Mouse (Mus musculus) Patski (cell line): Measurements from ENCODE around the gene Fut7. TPM values are rescaled to one million over a fixed set of nuclear protein-coding genes. Genes with fewer than 3 reads are reported as not detected.
A peak's percentile ranks its signal among the peaks of the same experiment; 100 is the strongest.

ENCODE experiments used
- ATAC-seq: fragments of 100-300 bp; one replicate; pipeline ENCODE4 v1.8.0; 2021
- CTCF ChIA-PET: fragments of 350-600 bp; sonication (Branson Sonifier 250); formaldehyde crosslinking; loops from one replicate; lab custom pipeline; 2022; ENCODE audit warnings: inconsistent platforms; lab: Charles Lee
- POLR2A ChIA-PET: fragments of 350-600 bp; sonication (Branson Sonifier 250); formaldehyde crosslinking; loops from one replicate; lab custom pipeline; 2022; ENCODE audit warnings: antibody characterized with exemption, inconsistent platforms; lab: Charles Lee
- DNase-seq: peaks from one replicate; pipeline ENCODE4 v3.0.0-alpha.2; 2011; ENCODE audit warnings: low read depth, low spot score
- H3K27me3 ChIP-seq: fragments of 371-371 bp; one replicate; pipeline ENCODE4 v1.5.1; 2021
- CTCF ChIP-seq: fragments of 100-300 bp; IDR thresholded peaks from one replicate; pipeline ENCODE4 v1.5.1; 2021
- in situ Hi-C: fragments of 300-500 bp; cut with MboI; formaldehyde crosslinking; loops from 3 replicates; pipeline ENCODE4 v1.11.1; 2018; ENCODE audit warnings: low pct_unique_long_range_greater_than_20kb, mixed read lengths
- polyA plus RNA-seq: library from polyadenylated mRNA; unstranded; gene quantifications from one replicate; pipeline ENCODE4 v1.2.3, GENCODE M21; 2021

Fut7 gene
- polyA plus RNA-seq, 1 experiment from 2014 or later = 0.09 TPM

GRCm38 (mm10) chr2:25468962-25469915 lies 46.2 kb downstream of the Fut7 start:
- CTCF ChIA-PET = interaction anchor here (0.7 kb wide), 1 partner anchor 12 kb away, joined by 3 read pairs; no protein-coding TSS in a partner anchor

GRCm38 (mm10) chr2:25469969-25470368 lies 46.9 kb downstream of the Fut7 start, which contains the start of gene Ptgds:
Gene Ptgds, minus strand, starts transcription at chr2:25470046.
- TF ChIP-seq CTCF = no peak

More at GRCm38 (mm10) chr2:25468962-25469915, 46.2 kb downstream of the Fut7 start:
- no peaks in the 10 kb centered on the region for H3K27me3 ChIP-seq
- DNase-seq (peak; percentile 62), ATAC-seq (peak; percentile 47)
- in situ Hi-C loops = no loop called here
- POLR2A ChIA-PET = no interaction called here
- no peak for TF ChIP-seq CTCF

GRCm38 (mm10) chr2:25472550-25472949 lies 49.5 kb downstream of the Fut7 start:
- CTCF ChIA-PET = interaction anchor here (1.0 kb wide), 1 partner anchor 11 kb away, joined by 3 read pairs; no protein-coding TSS in a partner anchor

More at GRCm38 (mm10) chr2:25469969-25470368, 46.9 kb downstream of the Fut7 start, which contains the start of gene Ptgds:
- ATAC-seq = no peak
- CTCF ChIA-PET = interaction anchor here (0.7 kb wide), 1 partner anchor 11 kb away, joined by 3 read pairs; no protein-coding TSS in a partner anchor
- no peak for DNase-seq
- in situ Hi-C loops = no loop called here
- POLR2A ChIA-PET = no interaction called here
- H3K27me3 ChIP-seq = no peaks in the 10 kb centered on the region

More at GRCm38 (mm10) chr2:25472550-25472949, 49.5 kb downstream of the Fut7 start:
- ATAC-seq (no peak), DNase-seq (no peak)
- no peak for TF ChIP-seq CTCF
- in situ Hi-C loops = no loop called here
- POLR2A ChIA-PET = no interaction called here
- H3K27me3 ChIP-seq = no peaks in the 10 kb centered on the region

Other genes with a start within 250 kb of the Fut7 start
- gene Nrarp, start 242.5 kb upstream of the Fut7 start, polyA plus RNA-seq = 0.12 TPM
- gene Tor4a, start 226.4 kb upstream of the Fut7 start, polyA plus RNA-seq = 7.0 TPM
- gene Nelfb, start 211.8 kb upstream of the Fut7 start, polyA plus RNA-seq = 75.7 TPM
- gene Stpg3, start 208.6 kb upstream of the Fut7 start, polyA plus RNA-seq = 0.06 TPM
- gene Fam166a, start 204.5 kb upstream of the Fut7 start, polyA plus RNA-seq = 0.32 TPM
- 298 TPM for gene Tubb4b, start 198.6 kb upstream of the Fut7 start, polyA plus RNA-seq
- not detected for gene Slc34a3, start 188.9 kb upstream of the Fut7 start, polyA plus RNA-seq
- not detected for gene Rnf224, start 186.5 kb upstream of the Fut7 start, polyA plus RNA-seq
- gene Rnf208, start 181.0 kb upstream of the Fut7 start, polyA plus RNA-seq = 0.09 TPM
- not detected for gene Cysrt1, start 180.8 kb upstream of the Fut7 start, polyA plus RNA-seq
- 5.0 TPM for gene AL732309.1, start 176.4 kb upstream of the Fut7 start, polyA plus RNA-seq
- 26.3 TPM for gene Tmem203, start 167.8 kb upstream of the Fut7 start, polyA plus RNA-seq
- 110 TPM for gene Tprn, start 160.6 kb upstream of the Fut7 start, polyA plus RNA-seq
- gene Ssna1, start 150.8 kb upstream of the Fut7 start, polyA plus RNA-seq = 75.4 TPM
- 99.7 TPM for gene Anapc2, start 150.8 kb upstream of the Fut7 start, polyA plus RNA-seq
- not detected for gene Tmem210, start 135.1 kb upstream of the Fut7 start, polyA plus RNA-seq
- gene Lrrc26, start 133.4 kb upstream of the Fut7 start, polyA plus RNA-seq = not detected
- gene Grin1, start 104.1 kb upstream of the Fut7 start, polyA plus RNA-seq = 0.08 TPM
- 75.5 TPM for gene Man1b1, start 90.9 kb upstream of the Fut7 start, polyA plus RNA-seq
- 58.3 TPM for gene Dpp7, start 66.9 kb upstream of the Fut7 start, polyA plus RNA-seq
- 108 TPM for gene Uap1l1, start 57.6 kb upstream of the Fut7 start, polyA plus RNA-seq
- gene Sapcd2, start 50.9 kb upstream of the Fut7 start, polyA plus RNA-seq = 11.4 TPM
- gene Entpd2, start 27.4 kb upstream of the Fut7 start, polyA plus RNA-seq = 0.10 TPM
- 249 TPM for gene Npdc1, start 23.9 kb upstream of the Fut7 start, polyA plus RNA-seq
- 98.6 TPM for gene Abca2, start 5.4 kb downstream of the Fut7 start, polyA plus RNA-seq
- 1.0 TPM for gene Clic3, start 33.6 kb downstream of the Fut7 start, polyA plus RNA-seq
- gene Paxx, start 37.8 kb downstream of the Fut7 start, polyA plus RNA-seq = 23.3 TPM
- 33.6 TPM for gene Ptgds, start 46.8 kb downstream of the Fut7 start, polyA plus RNA-seq
- gene Lcn12, start 70.6 kb downstream of the Fut7 start, polyA plus RNA-seq = not detected
- gene Fbxw5, start 77.5 kb downstream of the Fut7 start, polyA plus RNA-seq = 85.5 TPM
- gene C8g, start 78.5 kb downstream of the Fut7 start, polyA plus RNA-seq = 5.2 TPM
- 30.4 TPM for gene Traf2, start 123.7 kb downstream of the Fut7 start, polyA plus RNA-seq
- 285 TPM for gene Edf1, start 134.6 kb downstream of the Fut7 start, polyA plus RNA-seq
- 15.4 TPM for gene Mamdc4, start 151.6 kb downstream of the Fut7 start, polyA plus RNA-seq
- gene Phpt1, start 152.0 kb downstream of the Fut7 start, polyA plus RNA-seq = 139 TPM
- 4.0 TPM for gene Ajm1, start 158.5 kb downstream of the Fut7 start, polyA plus RNA-seq
- gene Rabl6, start 185.3 kb downstream of the Fut7 start, polyA plus RNA-seq = 90.3 TPM
- 0.36 TPM for gene Ccdc183, start 194.4 kb downstream of the Fut7 start, polyA plus RNA-seq
- gene Tmem141, start 198.7 kb downstream of the Fut7 start, polyA plus RNA-seq = 17.5 TPM
- not detected for gene Fcna, start 204.8 kb downstream of the Fut7 start, polyA plus RNA-seq
- gene Lcn8, start 229.9 kb downstream of the Fut7 start, polyA plus RNA-seq = not detected
- not detected for gene Lcn5, start 234.7 kb downstream of the Fut7 start, polyA plus RNA-seq